Mouse (Mus musculus) left cerebral cortex, postnatal 36 days (tissue): ENCODE data around the gene Fgfr2. TPM values are rescaled to one million over a fixed set of nuclear protein-coding genes. Genes with fewer than 3 reads are reported as not detected.

Source experiments
- DNase-seq, 2 experiments: peaks; one replicate each; pipeline ENCODE4 v3.0.0; 2021 to 2022; ENCODE audit warnings: low spot score in 2 of 2, mixed read lengths in 1 of 2
- intact Hi-C: fragments of 180-260 bp; cut with DNase I; formaldehyde crosslinking; loops from one replicate; pipeline ENCODE4 v1.15.1; 2025
- total RNA-seq, 2 experiments: library from RNA; stranded (reverse); gene quantifications; 2 replicates each; pipeline ENCODE4 v1.2.3; 2021

Fgfr2 gene
- total RNA-seq, 2 experiments from 2014 or later = 41.6 to 46.6 TPM

DNA sequence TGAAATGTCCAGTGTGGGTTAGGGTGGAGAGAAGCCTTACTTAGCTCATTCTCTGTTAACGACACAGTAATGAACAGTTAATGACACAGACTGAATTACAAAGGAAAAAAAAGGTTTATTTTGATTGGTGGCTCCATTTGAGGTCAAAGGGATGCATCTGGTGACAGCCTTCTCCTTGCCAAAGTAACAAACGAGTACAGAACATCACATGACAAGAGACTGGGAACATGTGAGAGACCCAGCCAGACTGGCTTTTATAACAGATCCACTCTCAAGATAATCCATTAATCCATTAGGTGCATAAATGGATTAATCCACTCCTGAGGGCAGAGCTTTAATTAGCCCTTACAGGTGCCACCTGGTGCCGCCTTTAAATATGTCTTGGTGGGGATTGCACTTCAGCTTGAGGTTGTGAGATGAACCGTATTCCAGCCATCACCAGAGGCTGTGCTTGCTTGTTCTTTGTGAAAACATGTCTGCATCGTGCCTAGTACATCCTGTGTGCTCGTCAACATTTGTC lies 2470.1 kb downstream of the Fgfr2 start:
- no peak for DNase-seq
- intact Hi-C loops = no loop called here

DNA sequence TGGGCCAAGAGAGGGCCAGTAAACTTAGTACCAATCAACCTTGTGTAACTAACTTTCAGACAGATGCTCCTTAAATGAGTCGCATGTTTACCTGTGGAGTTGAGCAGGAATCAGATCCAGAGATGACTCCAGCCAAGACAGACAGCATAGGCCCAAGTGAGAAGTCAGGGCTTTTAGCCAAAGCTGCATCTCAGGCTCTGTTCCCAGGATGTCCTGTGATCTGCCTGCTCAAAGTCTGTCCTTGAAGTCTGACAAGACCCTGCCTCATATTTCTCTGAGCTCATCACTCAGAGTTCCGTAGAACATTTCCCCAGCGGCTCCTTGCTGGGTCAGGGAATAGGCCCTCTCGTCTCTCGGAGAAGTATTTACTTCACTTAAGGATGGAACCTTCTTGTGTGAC lies 2472.5 kb downstream of the Fgfr2 start:
- intact Hi-C loops = no loop called here

GRCm38 (mm10) chr7:130649257-130649656 lies 2473.9 kb downstream of the Fgfr2 start:
- intact Hi-C loops = no loop called here

More for the DNA sequence above, 2472.5 kb downstream of the Fgfr2 start:
- DNase-seq = no peak

DNA sequence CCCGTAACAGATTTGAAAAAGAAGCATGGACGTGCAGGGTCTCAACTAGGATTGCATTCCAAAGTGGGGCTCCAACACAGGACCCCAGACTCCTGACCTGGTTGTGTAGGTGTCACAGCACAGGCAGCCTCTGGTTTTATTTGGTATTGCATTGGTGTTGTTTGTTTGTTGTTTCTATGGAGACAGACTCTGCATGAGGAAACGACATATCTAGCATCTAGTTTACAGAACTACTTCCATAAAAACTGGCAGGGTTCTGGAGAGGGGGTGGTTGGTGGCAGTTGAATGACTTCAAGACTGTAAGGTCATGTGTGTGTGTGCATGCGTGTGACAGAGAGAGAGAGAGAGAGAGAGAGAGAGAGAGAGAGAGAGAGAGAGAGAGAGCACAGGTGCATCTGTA lies 2475.1 kb downstream of the Fgfr2 start:
- intact Hi-C loops = no loop called here
- DNase-seq = no peak

More at GRCm38 (mm10) chr7:130649257-130649656, 2473.9 kb downstream of the Fgfr2 start:
- DNase-seq = no peak

DNA sequence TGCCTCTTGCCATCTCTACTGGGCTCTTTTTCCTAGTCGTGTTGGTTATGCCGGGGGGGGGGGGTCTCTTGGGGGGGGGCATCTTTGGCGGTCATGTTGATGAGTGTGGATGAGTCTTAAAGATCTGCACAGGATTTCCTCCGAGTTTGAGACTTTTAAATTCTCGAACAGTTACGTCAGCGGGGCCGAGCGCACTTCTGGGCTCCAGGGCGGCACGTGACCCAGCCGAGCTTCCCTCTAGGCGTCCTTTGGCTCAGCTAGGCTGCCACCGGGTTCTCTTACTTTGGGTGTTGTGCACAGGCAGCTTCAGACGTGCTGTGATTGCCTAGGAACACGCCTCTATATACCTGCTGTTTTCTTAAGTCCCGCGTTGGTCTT lies 2476.4 kb downstream of the Fgfr2 start:
- DNase-seq = no peak
- intact Hi-C loops = no loop called here

DNA sequence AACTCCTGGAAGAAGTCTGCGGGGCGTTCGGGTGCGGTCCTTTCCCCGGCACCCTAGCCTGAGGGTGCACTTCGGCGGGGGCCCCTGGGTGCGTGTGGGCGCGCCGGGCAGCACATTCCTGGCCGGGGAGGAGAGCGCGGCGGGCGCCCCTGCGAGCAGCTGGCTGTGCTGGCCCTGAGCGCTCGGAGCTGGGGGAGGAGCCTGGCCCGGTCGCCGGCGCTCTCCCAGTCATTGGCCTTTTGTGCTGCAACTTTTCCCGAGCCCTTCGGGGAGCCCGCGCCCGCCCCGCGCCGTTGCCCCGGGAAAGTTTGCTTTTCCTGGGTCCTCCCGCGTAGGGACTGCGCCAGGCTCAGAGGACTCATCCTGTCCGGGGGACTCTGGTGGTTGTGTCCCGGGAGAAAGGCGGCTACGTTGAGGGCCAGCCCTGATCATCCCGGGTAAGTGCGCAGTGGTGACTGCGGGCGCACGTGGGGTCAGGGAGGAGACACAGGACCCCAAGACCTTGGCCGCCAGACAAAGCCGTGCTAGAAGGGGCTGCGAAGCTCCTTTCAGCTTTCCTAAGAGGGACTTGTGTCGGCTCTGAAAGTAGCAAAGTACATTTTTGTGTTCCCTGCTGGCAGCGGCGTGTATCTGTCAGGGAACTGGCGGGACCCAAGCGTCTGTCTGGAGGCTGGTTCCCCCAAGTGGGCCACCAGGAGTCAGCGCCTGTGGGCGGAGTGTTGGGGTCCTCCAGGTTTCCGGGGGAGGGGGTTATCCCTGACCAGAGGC lies 2477.0 kb downstream of the Fgfr2 start:
- DNase-seq = no peak
- intact Hi-C loops = no loop called here

DNA sequence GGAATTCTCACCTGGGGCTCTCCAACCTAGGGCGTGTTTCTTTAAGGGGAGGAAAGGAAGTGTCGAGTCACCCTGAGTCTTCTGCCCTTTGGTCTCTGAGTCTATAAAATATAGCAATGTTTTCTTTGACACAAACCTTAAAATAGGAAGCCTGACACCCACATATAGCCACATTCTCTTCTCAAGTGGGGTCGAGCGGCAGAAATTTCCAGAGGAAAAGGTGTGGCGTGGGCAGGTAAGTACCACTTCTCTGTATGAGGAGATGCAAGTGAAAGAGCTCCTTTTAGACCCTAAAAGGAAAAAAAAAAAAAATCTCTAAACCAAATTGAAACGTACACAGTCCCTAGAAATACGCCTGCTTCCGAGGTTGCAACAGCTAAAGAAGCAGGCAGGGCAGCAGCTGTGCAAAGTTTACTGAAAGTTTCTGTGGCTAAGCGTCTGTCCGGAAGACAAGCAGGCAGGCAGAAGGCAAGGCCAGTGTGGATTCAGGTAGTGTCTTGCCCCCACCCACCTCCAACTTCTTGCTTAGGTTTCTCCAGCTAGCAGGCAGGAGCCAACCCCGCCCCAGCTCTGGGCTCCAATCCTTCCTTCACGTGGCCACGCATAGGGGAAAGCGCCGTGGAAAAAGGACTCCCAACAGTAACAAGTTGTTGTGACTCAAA lies 2477.7 kb downstream of the Fgfr2 start:
- intact Hi-C loops = no loop called here
- DNase-seq = no peak

DNA sequence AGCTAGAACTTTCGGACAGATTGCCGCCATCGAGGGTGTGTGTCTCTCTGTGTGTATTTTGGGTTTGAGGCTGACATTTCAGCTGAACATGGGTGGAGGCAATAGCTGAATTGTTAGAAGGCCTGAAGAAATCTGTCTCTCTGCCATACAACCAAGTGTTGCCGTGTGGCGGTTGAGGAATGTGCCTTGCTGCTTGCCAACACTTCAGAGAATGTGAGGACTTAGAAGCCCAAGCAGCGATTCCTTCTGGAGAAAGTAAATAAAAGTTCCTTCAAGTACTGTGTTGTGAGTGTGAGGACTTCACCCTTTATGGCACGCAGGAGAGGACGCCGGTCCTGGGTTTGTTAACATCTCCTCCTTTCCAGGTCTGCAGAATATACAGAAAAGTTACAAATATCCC lies 2482.5 kb downstream of the Fgfr2 start:
- intact Hi-C loops = no loop called here
- no peak for DNase-seq

- DNase-seq = no peak
- intact Hi-C loops = no loop called here
These were observed 2485.3 kb downstream of the Fgfr2 start for GRCm38 (mm10) chr7:130637811-130638210.

GRCm38 (mm10) chr7:130636902-130637301 lies 2486.2 kb downstream of the Fgfr2 start:
- no peak for DNase-seq
- intact Hi-C loops = no loop called here

DNA sequence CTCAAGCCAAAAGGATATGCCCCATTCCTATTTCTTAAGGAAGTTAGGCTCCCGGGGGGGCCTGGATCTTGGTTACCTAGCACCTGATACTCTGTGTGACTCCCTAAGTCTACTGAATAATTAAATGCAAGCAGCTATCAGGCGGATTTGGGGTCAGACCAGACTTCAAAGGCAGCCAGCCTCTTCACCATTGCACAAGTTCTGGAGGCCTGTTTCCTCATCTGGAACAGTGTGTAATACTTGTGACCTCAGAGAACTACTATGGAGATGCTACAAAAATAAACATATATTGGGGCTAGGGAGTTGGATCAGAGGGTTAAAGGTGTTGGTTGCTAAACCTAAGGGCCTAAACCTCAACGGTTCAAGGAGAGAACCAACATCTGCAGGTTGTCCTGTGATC lies 2486.9 kb downstream of the Fgfr2 start:
- DNase-seq = no peak
- intact Hi-C loops = no loop called here

DNA sequence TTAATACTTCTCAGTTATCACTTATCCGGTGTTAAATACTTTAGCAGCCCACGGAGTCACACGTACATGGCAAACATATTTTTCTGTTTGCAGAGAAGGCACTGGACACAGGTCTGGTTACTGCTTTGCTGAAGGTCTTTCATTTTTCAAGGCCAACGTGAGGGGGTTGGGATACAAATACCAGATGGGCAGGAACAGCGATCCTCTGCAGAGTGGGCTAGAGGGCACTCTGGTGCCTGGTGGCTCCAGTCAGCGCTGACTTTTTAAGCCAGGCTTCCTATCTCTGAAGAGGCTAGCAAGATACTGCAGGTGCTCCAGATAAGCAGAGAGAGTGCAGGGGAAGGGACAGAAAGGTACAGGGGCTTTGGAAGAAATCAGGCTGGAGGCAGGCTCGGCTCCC lies 2487.9 kb downstream of the Fgfr2 start:
- no peak for DNase-seq
- intact Hi-C loops = no loop called here

DNA sequence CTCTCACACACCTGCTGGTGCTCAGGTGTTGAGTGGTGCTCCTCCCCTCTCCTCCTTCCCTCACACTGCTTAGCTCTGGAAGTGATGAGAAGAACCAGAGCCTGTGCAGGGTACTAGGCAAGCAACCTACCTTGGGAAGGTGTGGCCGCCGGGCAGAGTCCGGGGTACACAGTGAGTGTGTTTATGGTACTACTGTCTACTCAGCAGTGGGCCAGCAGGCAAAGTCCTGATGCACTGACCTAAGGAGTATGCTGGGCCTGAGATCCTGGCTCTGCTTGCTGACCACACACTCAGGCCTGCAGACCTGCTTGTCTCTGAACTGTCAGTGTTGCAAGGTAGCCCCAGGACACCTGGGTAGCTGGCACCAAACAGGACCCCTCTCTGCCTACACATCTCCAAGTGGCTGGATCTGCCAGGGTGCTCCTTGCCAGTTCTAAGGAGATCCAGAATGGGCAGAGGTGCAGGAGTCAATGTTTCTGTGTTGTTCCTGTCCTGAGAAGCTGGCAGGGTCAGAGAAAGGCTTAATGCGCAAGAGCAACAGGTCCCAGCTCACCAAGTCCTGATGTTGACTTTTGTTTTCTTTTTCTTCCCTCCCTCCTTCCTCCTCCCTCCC lies 2488.8 kb downstream of the Fgfr2 start:
- intact Hi-C loops = no loop called here
- DNase-seq = no peak

DNA sequence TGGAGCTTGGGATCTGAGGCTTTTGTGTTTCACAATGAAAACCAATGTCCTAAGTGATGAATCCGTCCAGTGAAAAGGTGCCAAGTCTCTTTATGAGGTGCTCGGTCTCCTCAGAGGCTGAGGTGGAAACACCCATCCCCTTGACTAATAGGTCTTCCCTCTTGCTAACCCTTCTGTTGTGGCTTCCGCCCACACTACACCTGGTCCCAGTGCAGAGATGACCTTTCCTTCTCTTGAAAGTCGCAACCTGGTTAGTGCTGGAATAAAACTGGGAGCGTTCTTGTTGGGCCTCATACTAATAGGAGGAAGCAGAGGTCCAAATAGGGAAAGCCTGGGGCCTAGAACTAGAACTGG lies 2490.8 kb downstream of the Fgfr2 start:
- intact Hi-C loops = no loop called here

DNA sequence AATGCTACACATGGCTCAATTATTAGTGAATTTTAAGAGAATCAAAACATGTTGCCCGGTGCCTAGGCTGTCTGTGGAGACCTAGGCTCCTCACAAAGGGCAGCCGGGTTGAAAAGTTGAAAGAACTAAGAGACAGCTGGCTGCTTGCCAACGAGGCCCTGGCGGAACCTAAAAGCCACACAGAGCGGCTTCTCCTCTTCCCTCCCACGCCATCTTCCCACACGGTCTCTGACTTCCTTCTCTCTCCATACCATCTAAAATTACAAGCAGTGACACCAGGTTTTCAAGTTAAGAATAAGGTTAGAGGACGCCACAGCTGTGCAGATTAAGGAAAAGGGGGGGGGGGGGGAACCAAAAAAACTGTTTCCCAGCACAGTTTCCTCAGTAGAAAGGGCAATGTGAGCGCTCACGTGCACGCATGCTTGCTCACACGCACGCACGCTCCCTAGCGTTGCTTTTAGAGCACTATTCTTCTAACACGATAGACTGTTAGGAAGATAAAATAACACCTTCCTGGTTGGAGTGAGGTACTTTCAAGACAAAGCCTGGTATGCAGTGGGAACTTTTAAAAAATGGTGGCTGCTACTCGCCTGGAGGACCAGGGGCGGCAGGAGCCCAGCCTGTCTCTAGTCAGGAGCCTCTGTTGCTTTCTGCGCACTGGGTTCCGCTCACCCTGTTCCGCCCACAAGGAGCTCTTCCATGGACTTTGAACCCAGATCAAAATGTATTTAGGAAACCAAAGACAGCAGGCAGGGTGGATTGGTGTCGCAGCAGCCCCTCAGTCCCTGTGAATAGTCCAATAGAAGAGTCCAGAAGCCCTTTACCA lies 2491.4 kb downstream of the Fgfr2 start:
- DNase-seq = no peak
- intact Hi-C loops = no loop called here

More for the DNA sequence above, 2490.8 kb downstream of the Fgfr2 start:
- DNase-seq = no peak

GRCm38 (mm10) chr7:130630956-130631355 lies 2492.2 kb downstream of the Fgfr2 start:
- intact Hi-C loops = no loop called here

GRCm38 (mm10) chr7:130629999-130630398 lies 2493.2 kb downstream of the Fgfr2 start:
- DNase-seq = no peak
- intact Hi-C loops = no loop called here

More at GRCm38 (mm10) chr7:130630956-130631355, 2492.2 kb downstream of the Fgfr2 start:
- no peak for DNase-seq

DNA sequence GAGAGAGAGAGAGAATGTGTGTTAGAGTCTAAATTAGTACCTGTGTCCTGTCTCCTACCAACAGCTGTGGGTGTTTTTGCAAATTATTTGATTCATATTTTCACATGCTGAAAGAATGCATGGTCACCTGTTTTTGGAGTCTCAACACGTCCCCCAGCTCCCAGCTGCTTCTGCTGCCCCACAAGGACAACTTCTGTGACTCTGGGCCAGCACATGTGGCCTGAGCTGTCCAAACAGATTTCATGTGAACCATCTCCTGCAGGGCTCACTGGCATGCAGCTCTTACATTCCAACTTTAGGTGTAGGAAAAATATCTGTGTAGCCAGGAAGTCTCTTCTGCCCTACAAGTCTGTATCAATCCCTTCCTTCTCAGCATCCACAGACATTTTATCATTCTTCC lies 2494.5 kb downstream of the Fgfr2 start:
- intact Hi-C loops = no loop called here
- no peak for DNase-seq

DNA sequence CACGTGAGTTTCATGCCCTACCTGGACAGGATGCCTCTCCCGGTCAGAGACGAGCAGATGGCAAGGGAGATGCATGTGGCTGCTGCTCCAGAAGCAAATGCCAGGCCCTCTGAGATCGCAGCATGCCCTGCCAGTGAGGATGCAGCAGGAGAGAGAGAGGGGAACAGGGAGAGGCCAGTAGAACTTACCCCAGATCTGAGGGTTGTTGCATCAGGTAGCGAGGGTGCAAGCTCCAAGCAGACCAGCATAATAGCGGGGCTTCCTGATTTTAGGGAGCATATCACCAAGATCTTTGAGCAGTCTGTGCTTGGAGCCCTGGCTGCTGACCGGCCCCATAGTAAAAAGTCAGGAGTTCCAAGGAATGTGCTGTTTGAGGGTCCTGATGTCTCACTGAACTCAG lies 2497.8 kb downstream of the Fgfr2 start:
- intact Hi-C loops = no loop called here

DNA sequence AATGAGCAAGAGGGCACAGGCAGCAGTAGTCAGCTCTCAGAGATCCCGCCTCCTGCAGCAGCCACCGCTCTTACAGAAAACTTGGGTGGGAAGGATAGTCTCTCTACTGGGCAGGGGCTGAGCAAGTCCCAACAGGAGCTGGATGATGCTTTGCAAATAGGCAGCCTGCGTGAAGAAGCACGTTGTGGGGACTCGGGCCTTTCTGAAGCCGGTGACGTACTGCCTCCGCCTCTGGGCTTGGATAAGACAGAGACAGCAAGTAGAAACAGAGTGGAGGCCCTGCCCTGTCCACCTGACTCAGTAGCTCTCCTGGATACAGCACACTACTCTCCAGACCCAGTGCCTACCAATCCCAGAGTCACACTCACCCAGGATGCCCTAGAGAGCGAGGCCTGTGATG lies 2498.9 kb downstream of the Fgfr2 start:
- intact Hi-C loops = no loop called here

More for the DNA sequence above, 2497.8 kb downstream of the Fgfr2 start:
- DNase-seq = no peak

More for the DNA sequence above, 2498.9 kb downstream of the Fgfr2 start:
- no peak for DNase-seq
